Mouse (Mus musculus) liver, embryonic 16.5 days (tissue): ENCODE data around the gene Calu. TPM values are rescaled to one million over a fixed set of nuclear protein-coding genes. Genes with fewer than 3 reads are reported as not detected.
"Not testable (repeated sequence)": the region's sequence is repeated elsewhere in the genome, so short reads cannot be mapped to it uniquely, and the experiment has no call there.

Experiments used
- ATAC-seq: fragments of 200-750 bp; cut with Nextera tagmentation; 2 replicates; pipeline ENCODE4 v1.8.0; 2017; ENCODE audit warnings: low read depth, mild to moderate bottlenecking, moderate number of reproducible peaks, moderate library complexity
- H3K27ac ChIP-seq: fragments of 300-500 bp; sonication (generic); 2 replicates; pipeline ENCODE4 v1.5.1; 2014; ENCODE audit warnings: mild to moderate bottlenecking, low read length
- H3K27me3 ChIP-seq: fragments of 300-500 bp; sonication (generic); 2 replicates; pipeline ENCODE4 v1.6.1; 2014; ENCODE audit warnings: low read depth, low read length, mixed read lengths; ENCODE audit not compliant: control insufficient read depth, insufficient read depth
- H3K36me3 ChIP-seq: fragments of 300-500 bp; sonication (generic); 2 replicates; pipeline ENCODE4 v1.6.1; 2014; ENCODE audit warnings: mild to moderate bottlenecking; ENCODE audit not compliant: control insufficient read depth, insufficient read depth
- H3K4me1 ChIP-seq: fragments of 300-500 bp; sonication (generic); 2 replicates; pipeline ENCODE4 v1.6.1; 2014; ENCODE audit warnings: low read depth, low read length, mixed read lengths; ENCODE audit not compliant: control insufficient read depth
- H3K4me2 ChIP-seq: fragments of 300-500 bp; sonication (generic); 2 replicates; pipeline ENCODE4 v1.6.1; 2014; ENCODE audit warnings: low read depth, low read length, mixed read lengths
- H3K4me3 ChIP-seq: fragments of 300-500 bp; sonication (generic); 2 replicates; pipeline ENCODE4 v1.5.1; 2014; ENCODE audit warnings: low read depth, mild to moderate bottlenecking, low read length
- H3K9ac ChIP-seq: fragments of 300-500 bp; sonication (generic); 2 replicates; pipeline ENCODE4 v1.6.1; 2014; ENCODE audit warnings: low read depth, low read length
- H3K9me3 ChIP-seq: fragments of 300-500 bp; sonication (generic); replicated peaks from 2 replicates; pipeline ENCODE4 v1.6.1; 2016; ENCODE audit warnings: low read length; ENCODE audit not compliant: control insufficient read depth
- WGBS: fragments of 180-500 bp; shearing (Covaris S2); extraction: QIAGEN DNeasy Blood & Tissue Kit; methylation state at CpG from one replicate; pipeline ENCODE4 v1.1.7; 2014; ENCODE audit not compliant: insufficient replicate concordance; 5-methylcytosine and 5-hydroxymethylcytosine counted together
- polyA plus RNA-seq: library from polyadenylated mRNA; unstranded; fragments of >200 nt; fragmentation: Nextera tagmentation; extraction: Ambion mirVana; gene quantifications from 2 replicates; pipeline ENCODE4 v1.2.1, GENCODE M21; 2015

Calu gene
- polyA plus RNA-seq, 1 experiment from 2014 or later, result 109 TPM

DNA sequence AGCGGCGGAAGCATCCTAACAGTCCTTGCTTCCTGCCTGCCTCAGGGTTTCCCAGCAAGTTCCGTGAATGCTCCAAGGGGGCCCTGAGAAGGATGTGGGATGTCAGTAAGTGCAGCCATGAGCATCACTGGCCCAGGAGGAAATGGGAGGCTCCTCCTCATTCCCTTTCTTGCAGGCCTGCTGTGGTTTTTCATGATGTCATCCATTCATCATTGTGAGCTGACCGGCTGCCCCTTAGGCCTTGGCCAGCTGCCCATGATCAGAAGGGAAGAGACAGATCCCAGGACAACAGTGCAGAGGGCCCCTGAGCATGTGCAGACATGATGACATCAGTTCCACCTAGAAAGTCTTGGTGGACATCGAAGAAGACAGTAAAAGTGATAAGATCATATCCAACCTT, 29.0 kb upstream of the Calu start, which contains the start of gene Fam71f1:
Gene Fam71f1 (plus strand): TSS at position 262 of the 400 bp plus-strand sequence.
- Histone ChIP-seq H3K27me3 (no peaks in the 10 kb centered on the region), H3K9me3 (no peaks in the 10 kb centered on the region), H3K9ac (no peak within 1 kb of the TSS), H3K36me3 (no peaks in the 10 kb centered on the region), H3K4me1 (no peaks in the 10 kb centered on the region), H3K4me3 (no peak within 1 kb of the TSS), H3K4me2 (no peak within 1 kb of the TSS), H3K27ac (no peak within 1 kb of the TSS)
- no peak for ATAC-seq
- 30% methylated on average over 5 of the region's 5 CpGs for WGBS

DNA sequence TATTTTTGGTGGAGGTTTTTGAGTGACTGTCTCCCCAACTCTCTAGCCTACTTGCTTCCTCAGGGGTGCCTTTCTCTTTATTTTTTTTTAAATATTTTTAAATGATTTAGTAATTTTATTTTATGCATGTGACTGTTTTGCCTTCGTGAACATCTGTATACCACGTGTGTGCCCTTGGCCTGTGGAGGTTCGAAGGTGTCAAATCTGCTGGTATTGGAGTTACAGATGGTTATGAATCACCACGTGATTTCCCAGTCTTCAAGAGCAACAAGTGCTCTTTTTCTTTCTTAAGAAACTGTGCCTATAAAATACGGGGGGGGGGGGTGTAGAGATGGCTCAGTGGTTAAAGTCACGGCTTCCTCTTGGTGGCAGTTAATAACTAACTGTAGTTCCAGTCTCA, 26.3 kb upstream of the Calu start:
- Histone ChIP-seq H3K9ac (no peak overlapping the region), H3K36me3 (no peaks in the 10 kb centered on the region), H3K4me2 (no peak overlapping the region), H3K4me1 (no peaks in the 10 kb centered on the region), H3K27ac (no peak overlapping the region), H3K9me3 (no peaks in the 10 kb centered on the region), H3K4me3 (no peak overlapping the region), H3K27me3 (no peaks in the 10 kb centered on the region)
- ATAC-seq, result no peak
- WGBS, result 59% methylated on average over 6 of the region's 6 CpGs

- no peaks in the 10 kb centered on the region for H3K9me3 ChIP-seq
- WGBS, result 65% methylated on average over 7 of the region's 7 CpGs
- H3K9ac ChIP-seq, result no peak overlapping the region
- H3K4me1 ChIP-seq, result no peaks in the 10 kb centered on the region
- H3K27ac ChIP-seq, result no peak overlapping the region
- H3K27me3 ChIP-seq, result no peaks in the 10 kb centered on the region
- no peak overlapping the region for H3K4me2 ChIP-seq
- ATAC-seq, result no peak
- no peak overlapping the region for H3K4me3 ChIP-seq
- H3K36me3 ChIP-seq, result no peaks in the 10 kb centered on the region
These were observed 25.7 kb upstream of the Calu start for GRCm38 (mm10) chr6:29322147-29322546.

GRCm38 (mm10) chr6:29322735-29323134, 25.1 kb upstream of the Calu start:
- Histone ChIP-seq H3K36me3 (no peaks in the 10 kb centered on the region), H3K9me3 (no peaks in the 10 kb centered on the region), H3K27me3 (no peaks in the 10 kb centered on the region), H3K27ac (no peak overlapping the region), H3K4me3 (no peak overlapping the region), H3K4me1 (no peaks in the 10 kb centered on the region), H3K9ac (no peak overlapping the region), H3K4me2 (no peak overlapping the region)
- no peak for ATAC-seq
- 35% methylated on average over 4 of the region's 4 CpGs for WGBS

GRCm38 (mm10) chr6:29326961-29327360, 20.9 kb upstream of the Calu start:
- no peaks in the 10 kb centered on the region for H3K9me3 ChIP-seq
- no peaks in the 10 kb centered on the region for H3K4me1 ChIP-seq
- no peaks in the 10 kb centered on the region for H3K36me3 ChIP-seq
- no peak overlapping the region for H3K9ac ChIP-seq
- ATAC-seq, result no peak
- 49% methylated on average over 9 of the region's 9 CpGs for WGBS
- no peak overlapping the region for H3K27ac ChIP-seq
- H3K4me3 ChIP-seq, result no peak overlapping the region
- no peak overlapping the region for H3K4me2 ChIP-seq
- H3K27me3 ChIP-seq, result no peaks in the 10 kb centered on the region

- 42% methylated on average over 4 of the region's 4 CpGs for WGBS
- no peak for ATAC-seq
- H3K4me3 ChIP-seq, result no peak overlapping the region
These were observed 18.4 kb upstream of the Calu start for GRCm38 (mm10) chr6:29329514-29329913.

GRCm38 (mm10) chr6:29346512-29346911, 1.4 kb upstream of the Calu start:
- H3K4me3 ChIP-seq, ATAC-seq, H3K27ac ChIP-seq, H3K9me3 ChIP-seq, H3K27me3 ChIP-seq, H3K36me3 ChIP-seq, H3K4me2 ChIP-seq, H3K9ac ChIP-seq: not testable (repeated sequence)
- WGBS, result 84% methylated on average over 2 of the region's 2 CpGs
- H3K4me1 ChIP-seq, result peaks cover 11% of the 10 kb centered on the region

More at GRCm38 (mm10) chr6:29329514-29329913, 18.4 kb upstream of the Calu start:
- no peak overlapping the region for H3K4me2 ChIP-seq
- H3K36me3 ChIP-seq, result no peaks in the 10 kb centered on the region
- H3K27me3 ChIP-seq, result no peaks in the 10 kb centered on the region
- no peak overlapping the region for H3K27ac ChIP-seq
- H3K9me3 ChIP-seq, result no peaks in the 10 kb centered on the region
- no peaks in the 10 kb centered on the region for H3K4me1 ChIP-seq
- no peak overlapping the region for H3K9ac ChIP-seq

DNA sequence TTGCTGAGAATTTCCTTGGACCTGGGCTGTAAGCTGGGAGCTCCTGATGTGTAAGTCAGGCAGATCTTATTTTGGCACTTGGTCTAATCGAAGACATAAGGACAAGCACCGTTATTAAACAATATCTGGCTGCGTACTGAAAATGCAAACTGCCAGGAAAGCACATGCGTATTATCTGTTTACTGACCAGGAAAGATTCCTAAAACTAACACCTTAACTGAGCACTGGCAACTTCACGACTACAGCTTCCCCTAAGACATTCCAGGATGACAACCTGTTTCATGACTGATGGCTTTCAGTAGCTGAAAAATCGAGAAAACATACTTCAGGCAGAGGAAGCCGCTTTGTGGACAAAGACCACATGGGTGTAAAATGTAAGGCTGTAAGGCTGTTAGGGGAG, 680 bp upstream of the Calu start:
- H3K27me3 ChIP-seq, result no peaks in the 10 kb centered on the region
- no peaks in the 10 kb centered on the region for H3K9me3 ChIP-seq
- peak overlapping the region; percentile 84 for H3K27ac ChIP-seq
- peak overlapping the region; percentile 92 for H3K4me2 ChIP-seq
- ATAC-seq, result no peak
- peak overlapping the region; percentile 90 for H3K4me3 ChIP-seq
- peak overlapping the region; percentile 80 for H3K9ac ChIP-seq
- no peaks in the 10 kb centered on the region for H3K36me3 ChIP-seq
- peaks cover 11% of the 10 kb centered on the region for H3K4me1 ChIP-seq
- WGBS, result 41% methylated on average over 7 of the region's 7 CpGs

DNA sequence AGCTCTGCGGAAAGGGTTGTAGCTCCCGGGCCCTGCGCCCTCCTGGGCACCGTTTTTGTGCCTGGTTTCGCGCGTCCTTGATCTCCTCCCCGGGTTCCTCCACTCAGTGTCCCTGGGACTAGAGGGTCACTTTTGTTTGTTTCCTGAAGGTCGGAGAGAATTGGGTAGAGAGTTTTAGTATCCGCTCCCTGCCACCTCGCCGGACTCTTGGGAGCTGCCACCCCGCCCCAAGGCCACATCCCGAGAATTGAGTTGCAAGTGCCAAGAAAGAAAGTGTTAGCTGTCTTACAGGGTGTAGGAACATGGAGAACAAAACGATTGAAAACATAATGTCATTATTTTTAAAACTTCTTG, 479 bp downstream of the Calu start:
- peak; percentile 1 for ATAC-seq

More for the DNA sequence above, 479 bp downstream of the Calu start:
- Histone ChIP-seq H3K4me3 (peak overlapping the region; percentile 90), H3K9me3 (no peaks in the 10 kb centered on the region), H3K27me3 (no peaks in the 10 kb centered on the region), H3K27ac (peak overlapping the region; percentile 70), H3K4me1 (peaks cover 21% of the 10 kb centered on the region), H3K36me3 (no peaks in the 10 kb centered on the region), H3K9ac (peak overlapping the region; percentile 87), H3K4me2 (peak overlapping the region; percentile 92)
- 0% methylated on average over 15 of the region's 15 CpGs for WGBS
